Mouse (Mus musculus): ENCODE measurements around the gene Usp36. TPM values are rescaled to one million over a fixed set of nuclear protein-coding genes. Genes with fewer than 3 reads are reported as not detected.

Usp36 gene
- total RNA-seq, 2 experiments from 2014 or later = 12.0 to 14.5 TPM

Other genes starting within 250 kb of the Usp36 start
- gene Dnah17, start 159.6 kb downstream of the Usp36 start, total RNA-seq (2021) = under 1 TPM; 0.06 to 0.10 TPM
- 10 to 100 TPM; 48.9 to 53.8 TPM for gene Cyth1, start 41.7 kb downstream of the Usp36 start, total RNA-seq (2021)
- gene Cep295nl, start 52.3 kb upstream of the Usp36 start, total RNA-seq (2021) = 1 to 10 TPM in 1 of 2 experiments, under 1 TPM in 1; 0.84 to 1.1 TPM
- gene Timp2, start 65.5 kb upstream of the Usp36 start, total RNA-seq (2021) = 100 to 1,000 TPM; 121 to 138 TPM
- gene Lgals3bp, start 111.8 kb upstream of the Usp36 start, total RNA-seq (2021) = 10 to 100 TPM; 19.2 to 24.0 TPM
- gene Cant1, start 128.8 kb upstream of the Usp36 start, total RNA-seq (2021) = 10 to 100 TPM; 16.0 to 17.2 TPM
- 10 to 100 TPM; 17.7 to 31.0 TPM for gene C1qtnf1, start 138.0 kb upstream of the Usp36 start, total RNA-seq (2021)
- gene Engase, start 186.6 kb upstream of the Usp36 start, total RNA-seq (2021) = 1 to 10 TPM; 5.7 to 6.3 TPM